Mouse (Mus musculus) thymus, adult 2 months (tissue): ENCODE measurements around the gene Eva1c. TPM values are rescaled to one million over a fixed set of nuclear protein-coding genes. Genes with fewer than 3 reads are reported as not detected.

ENCODE experiments used
- DNase-seq: peaks from one replicate; pipeline ENCODE4 v3.0.0; 2021
- H3K27ac ChIP-seq: fragments of 200-500 bp; 2 replicates; pipeline ENCODE4 v1.5.1; 2012; ENCODE audit warnings: low read length, control low read depth; ENCODE audit not compliant: control insufficient read depth, insufficient read depth
- H3K27me3 ChIP-seq: fragments of 200-500 bp; 2 replicates; pipeline ENCODE4 v1.6.1; 2012; ENCODE audit warnings: mild to moderate bottlenecking, low read length, moderate library complexity, mixed read lengths; ENCODE audit not compliant: control insufficient read depth, insufficient read depth
- H3K36me3 ChIP-seq: fragments of 200-500 bp; 2 replicates; pipeline ENCODE4 v1.6.1; 2012; ENCODE audit warnings: mild to moderate bottlenecking, low read length, moderate library complexity; ENCODE audit not compliant: control insufficient read depth, insufficient read depth
- H3K4me1 ChIP-seq: fragments of 200-500 bp; replicated peaks from 2 replicates; pipeline ENCODE4 v1.6.1; 2012; ENCODE audit warnings: low read length; ENCODE audit not compliant: control insufficient read depth, insufficient read depth
- H3K4me3 ChIP-seq: fragments of 200-500 bp; 2 replicates; pipeline ENCODE4 v1.5.1; 2012; ENCODE audit warnings: mild to moderate bottlenecking, low read length, control low read depth, moderate library complexity; ENCODE audit not compliant: control insufficient read depth, insufficient read depth
- CTCF ChIP-seq: fragments of 200-500 bp; IDR thresholded peaks from 2 replicates; pipeline ENCODE4 v1.5.1; 2012; ENCODE audit warnings: mild to moderate bottlenecking, control low read depth, low read length, moderate library complexity, borderline replicate concordance; ENCODE audit not compliant: control insufficient read depth, poor library complexity, insufficient read depth; ENCODE audit errors: extremely low read depth
- POLR2A ChIP-seq: fragments of 200-500 bp; IDR thresholded peaks from 2 replicates; pipeline ENCODE4 v1.6.1; 2012; ENCODE audit warnings: mild to moderate bottlenecking, low read length, control low read depth, moderate library complexity; ENCODE audit not compliant: control insufficient read depth, poor library complexity, insufficient read depth; ENCODE audit errors: extremely low read depth
- WGBS: fragments of 180-500 bp; shearing (Covaris S2); methylation state at CpG from one replicate; pipeline ENCODE4 v1.1.7; 2018; 5-methylcytosine and 5-hydroxymethylcytosine counted together
- polyA plus RNA-seq: library from polyadenylated mRNA; depleted of rRNA; stranded (reverse); fragments of >200 nt; gene quantifications from 2 replicates; pipeline ENCODE4 v1.2.3, GENCODE M21; 2012

Eva1c gene
- polyA plus RNA-seq, 1 experiment, result 2.0 TPM

DNA sequence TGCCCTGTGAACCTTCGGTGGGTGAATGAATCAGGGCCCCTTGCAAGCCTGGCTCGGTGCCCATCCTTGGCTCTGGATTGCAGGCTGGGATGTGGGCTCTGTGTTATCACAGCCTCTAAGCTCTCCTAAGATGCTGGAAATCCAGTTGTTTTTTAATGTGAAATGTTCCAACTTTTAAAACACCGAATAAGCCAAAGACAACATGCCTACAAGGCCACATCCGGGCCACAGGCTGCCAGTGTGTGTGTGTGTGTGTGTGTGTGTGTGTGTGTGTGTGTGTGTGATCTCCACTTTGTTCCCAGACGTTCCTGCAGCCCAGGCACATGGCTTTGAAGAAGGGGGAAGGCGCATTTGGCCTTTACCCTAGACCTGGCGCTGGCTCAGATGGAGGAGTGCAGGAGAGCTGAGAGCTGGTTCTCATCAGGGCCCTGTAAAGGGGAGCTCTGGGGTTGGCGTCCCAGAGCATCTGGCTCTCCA is 56.0 kb downstream of the Eva1c start:
- no peaks in the 10 kb centered on the region for H3K36me3 ChIP-seq
- no peak for DNase-seq
- WGBS, result 68% methylated on average over 8 of the region's 8 CpGs
- H3K4me3 ChIP-seq, result no peak overlapping the region
- no peak for TF ChIP-seq CTCF
- TF ChIP-seq POLR2A, result no peak
- no peak overlapping the region for H3K27ac ChIP-seq
- no peaks in the 10 kb centered on the region for H3K4me1 ChIP-seq
- no peaks in the 10 kb centered on the region for H3K27me3 ChIP-seq

DNA sequence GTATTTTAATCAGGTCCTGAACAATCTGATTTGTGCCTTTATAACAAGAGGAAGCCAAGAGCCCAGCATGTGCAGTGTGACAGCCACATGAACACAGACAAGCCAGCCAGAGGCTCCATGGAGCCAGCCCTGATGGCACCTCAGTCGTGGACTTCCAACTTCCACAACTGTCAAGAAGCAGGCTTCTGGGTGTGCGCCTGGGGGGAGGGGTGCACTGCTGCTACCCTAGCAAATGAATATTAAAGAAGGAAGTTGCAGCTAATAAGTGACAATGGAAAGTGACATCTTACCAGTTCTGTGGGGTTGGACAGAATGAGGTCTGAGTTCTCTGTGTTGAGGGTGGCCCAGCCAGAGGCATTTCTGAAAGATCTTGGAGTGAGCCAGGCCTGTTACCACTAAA is 58.8 kb downstream of the Eva1c start:
- Histone ChIP-seq H3K27me3 (no peaks in the 10 kb centered on the region), H3K4me3 (no peak overlapping the region), H3K4me1 (no peaks in the 10 kb centered on the region), H3K27ac (no peak overlapping the region), H3K36me3 (no peaks in the 10 kb centered on the region)
- WGBS, result 44% methylated on average over 2 of the region's 2 CpGs
- TF ChIP-seq CTCF, result no peak
- no peak for TF ChIP-seq POLR2A
- no peak for DNase-seq

DNA sequence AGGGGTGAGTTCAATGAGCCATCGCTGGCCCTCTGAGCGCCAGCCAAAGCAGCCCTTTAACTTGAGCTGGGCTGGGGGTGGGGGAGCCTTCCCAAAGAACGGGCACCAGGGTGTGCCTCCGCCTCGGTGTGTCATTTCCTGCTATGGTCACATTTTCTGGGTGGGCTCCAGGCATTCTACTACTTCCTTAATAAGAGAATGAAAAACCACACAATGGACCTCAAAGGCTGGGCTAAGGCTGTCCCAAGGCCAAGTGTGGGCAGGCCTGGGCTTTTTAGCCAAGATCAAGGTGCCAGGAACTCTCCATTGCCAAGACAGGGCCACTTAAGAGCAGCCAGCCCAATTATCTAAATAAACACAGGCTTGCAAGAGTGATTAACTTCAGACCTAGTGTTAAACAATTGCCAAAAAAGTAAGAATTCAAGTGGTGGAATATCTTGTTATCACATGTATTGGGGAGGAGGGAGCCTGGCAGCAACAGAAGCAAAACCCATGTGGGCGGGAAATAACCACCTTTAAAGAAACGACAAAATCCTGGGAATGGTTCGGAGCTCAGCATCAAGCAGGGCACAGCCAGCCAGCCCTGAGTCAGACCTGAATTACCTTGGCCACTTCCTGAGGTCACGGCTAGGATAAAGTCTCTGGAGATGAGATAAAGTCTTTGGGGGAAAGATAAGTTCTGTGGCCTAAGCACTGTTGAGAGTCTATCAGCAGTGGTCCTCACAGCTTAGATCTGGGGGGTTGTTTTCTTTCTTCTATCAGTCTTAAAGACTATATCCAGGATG is 59.5 kb downstream of the Eva1c start:
- DNase-seq, result no peak
- Histone ChIP-seq H3K36me3 (no peaks in the 10 kb centered on the region), H3K4me1 (no peaks in the 10 kb centered on the region), H3K27me3 (no peaks in the 10 kb centered on the region), H3K27ac (no peak overlapping the region), H3K4me3 (no peak overlapping the region)
- TF ChIP-seq CTCF (no peak), POLR2A (no peak)
- WGBS, result 23% methylated on average over 9 of the region's 9 CpGs

DNA sequence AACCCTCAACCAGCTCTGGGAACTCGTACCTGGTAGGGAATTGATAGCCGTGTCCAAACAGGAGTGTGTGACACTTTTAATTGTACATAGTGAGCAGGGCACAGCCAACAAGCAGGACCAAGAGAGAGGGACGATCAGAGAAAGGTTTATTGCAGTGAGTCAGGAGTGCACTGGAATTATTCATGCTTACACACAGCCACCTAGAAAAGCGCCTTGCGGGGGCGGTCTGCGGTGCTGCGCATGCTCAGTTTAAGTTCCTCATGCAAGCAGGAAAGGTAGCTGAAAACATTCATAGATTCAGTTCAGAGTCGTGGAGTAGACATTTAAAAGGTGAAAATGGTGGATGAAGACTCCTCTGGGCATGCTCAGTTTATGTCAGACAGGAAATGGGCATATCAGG is 64.2 kb downstream of the Eva1c start:
- TF ChIP-seq POLR2A, result no peak
- no peak for TF ChIP-seq CTCF
- H3K27me3 ChIP-seq, result no peaks in the 10 kb centered on the region
- H3K4me3 ChIP-seq, result no peak overlapping the region
- DNase-seq, result no peak
- H3K36me3 ChIP-seq, result no peaks in the 10 kb centered on the region
- no peaks in the 10 kb centered on the region for H3K4me1 ChIP-seq
- no peak overlapping the region for H3K27ac ChIP-seq
- 84% methylated on average over 9 of the region's 9 CpGs for WGBS

DNA sequence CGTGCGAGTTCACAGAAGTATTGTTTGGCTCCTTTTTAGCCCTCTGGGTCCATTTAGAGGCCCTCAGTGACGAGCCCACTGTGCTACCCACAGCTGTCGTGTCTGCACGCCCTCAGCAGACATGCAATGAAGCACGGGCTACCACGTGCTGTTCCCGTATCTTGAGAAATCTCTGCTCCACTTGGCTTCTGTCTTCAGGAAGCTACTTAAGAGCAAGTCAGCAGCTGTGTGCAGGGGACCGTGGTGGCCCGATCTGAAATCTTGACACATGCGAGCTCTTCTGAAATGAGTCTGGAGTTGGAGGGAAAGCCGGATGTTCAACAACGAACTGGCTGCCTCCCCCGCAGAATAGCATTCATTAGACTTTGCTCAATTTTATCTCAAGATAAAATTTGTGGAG is 65.1 kb downstream of the Eva1c start:
- Histone ChIP-seq H3K36me3 (no peaks in the 10 kb centered on the region), H3K27ac (no peak overlapping the region), H3K27me3 (no peaks in the 10 kb centered on the region), H3K4me3 (no peak overlapping the region), H3K4me1 (no peaks in the 10 kb centered on the region)
- TF ChIP-seq POLR2A (no peak), CTCF (no peak)
- WGBS, result 62% methylated on average over 14 of the region's 14 CpGs
- no peak for DNase-seq

DNA sequence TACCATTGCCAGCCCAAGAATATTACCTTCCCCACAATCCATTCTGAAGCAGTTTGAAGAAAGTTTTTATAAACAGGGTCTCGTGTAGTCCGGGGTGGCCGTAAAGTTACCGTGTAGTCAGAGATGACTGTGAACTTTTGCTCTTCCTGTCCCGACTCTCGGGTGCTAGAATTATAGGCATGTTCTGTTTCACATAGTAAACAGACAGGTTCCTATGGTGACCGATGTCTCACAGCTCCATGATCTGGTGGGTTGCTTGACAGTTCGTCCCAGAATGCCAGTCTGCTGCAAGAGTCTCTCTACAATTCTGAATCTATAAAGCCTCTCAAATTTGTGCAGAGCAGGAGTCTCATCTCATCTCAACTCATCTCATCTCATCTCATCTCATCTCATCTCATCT is 65.6 kb downstream of the Eva1c start:
- Histone ChIP-seq H3K4me3 (no peak overlapping the region), H3K27ac (no peak overlapping the region), H3K4me1 (no peaks in the 10 kb centered on the region), H3K27me3 (no peaks in the 10 kb centered on the region), H3K36me3 (no peaks in the 10 kb centered on the region)
- DNase-seq, result no peak
- TF ChIP-seq POLR2A, result no peak
- no peak for TF ChIP-seq CTCF
- 11% methylated on average over 8 of the region's 8 CpGs for WGBS

DNA sequence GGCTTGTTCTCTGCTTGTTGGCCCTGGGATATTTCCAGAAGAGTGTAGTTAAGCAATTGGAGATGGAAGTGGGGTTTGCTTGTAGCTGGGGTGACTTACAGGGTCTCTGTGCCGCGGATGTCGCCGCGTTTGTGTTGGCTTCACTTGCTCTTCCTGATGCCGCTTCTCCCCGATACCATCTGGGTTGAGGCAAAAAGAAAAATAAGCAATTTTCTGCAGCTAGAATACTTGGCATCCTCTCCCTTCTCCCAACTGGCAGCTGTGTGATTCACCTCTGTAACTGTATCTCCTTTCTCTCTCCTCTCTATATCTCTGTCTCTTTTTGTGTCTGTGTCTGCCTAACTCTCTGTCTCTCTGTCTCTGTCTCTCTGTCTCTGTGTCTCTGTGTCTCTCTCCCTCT is 66.5 kb downstream of the Eva1c start:
- H3K4me3 ChIP-seq, result no peak overlapping the region
- no peak for DNase-seq
- 76% methylated on average over 7 of the region's 7 CpGs for WGBS
- H3K36me3 ChIP-seq, result no peaks in the 10 kb centered on the region
- H3K27ac ChIP-seq, result no peak overlapping the region
- H3K4me1 ChIP-seq, result no peaks in the 10 kb centered on the region
- H3K27me3 ChIP-seq, result no peaks in the 10 kb centered on the region
- no peak for TF ChIP-seq POLR2A
- no peak for TF ChIP-seq CTCF
